Mouse (Mus musculus) CH12.LX (cell line): Measurements from ENCODE around the gene Paox.

ENCODE experiments used
- CTCF ChIP-seq, 2 experiments: IDR thresholded peaks in 1 of 2; conservative IDR thresholded peaks in 1 of 2; 2 replicates each; pipeline ENCODE4 v1.5.1; 2011 to 2012; ENCODE audit warnings: low read depth in 2 of 2, low read length in 2 of 2, improper control_type of control experiment in 1 of 2, inconsistent platforms in 1 of 2, mild to moderate bottlenecking in 1 of 2, moderate library complexity in 1 of 2
- E2F4 ChIP-seq: IDR thresholded peaks from 2 replicates; pipeline ENCODE4 v1.6.1; 2011; ENCODE audit warnings: low read depth, low read length, improper control_type of control experiment; ENCODE audit not compliant: insufficient replicate concordance
- ELF1 ChIP-seq: IDR thresholded peaks from 2 replicates; pipeline ENCODE4 v1.6.1; 2014; ENCODE audit warnings: low read depth, mild to moderate bottlenecking, inconsistent platforms, low read length, improper control_type of control experiment
- EP300 ChIP-seq: IDR thresholded peaks from 2 replicates; pipeline ENCODE4 v1.6.1; 2011; ENCODE audit warnings: low read length, improper control_type of control experiment
- GABPA ChIP-seq: IDR thresholded peaks from 2 replicates; pipeline ENCODE4 v1.6.1; 2012; ENCODE audit warnings: low read depth, low read length, improper control_type of control experiment, inconsistent platforms; ENCODE audit not compliant: insufficient replicate concordance
- JUND ChIP-seq: conservative IDR thresholded peaks from 2 replicates; pipeline ENCODE4 v1.6.1; 2011; ENCODE audit warnings: low read depth, low read length, improper control_type of control experiment
- MAFK ChIP-seq: IDR thresholded peaks from 2 replicates; pipeline ENCODE4 v1.6.1; 2011; ENCODE audit warnings: low read length, improper control_type of control experiment; ENCODE audit not compliant: insufficient replicate concordance
- MAZ ChIP-seq: IDR thresholded peaks from 2 replicates; pipeline ENCODE4 v1.6.1; 2012; ENCODE audit warnings: low read depth, mild to moderate bottlenecking, inconsistent platforms, low read length, improper control_type of control experiment, moderate library complexity
- NELFE ChIP-seq: IDR thresholded peaks from 2 replicates; pipeline ENCODE4 v1.6.1; 2011; ENCODE audit warnings: low read depth, low read length, improper control_type of control experiment
- POLR2A ChIP-seq: IDR thresholded peaks from 2 replicates; pipeline ENCODE4 v1.6.1; 2011; ENCODE audit warnings: low read depth, mild to moderate bottlenecking, improper control_type of control experiment, low read length
- POLR2AphosphoS2 ChIP-seq: IDR thresholded peaks from 2 replicates; pipeline ENCODE4 v1.6.1; 2011; ENCODE audit warnings: low read depth, low read length, improper control_type of control experiment
- RAD21 ChIP-seq: IDR thresholded peaks from 2 replicates; pipeline ENCODE4 v1.6.1; 2011; ENCODE audit warnings: low read depth, mild to moderate bottlenecking, low read length, improper control_type of control experiment, moderate library complexity
- SIN3A ChIP-seq: IDR thresholded peaks from 2 replicates; pipeline ENCODE4 v1.6.1; 2012; ENCODE audit warnings: low read length, improper control_type of control experiment, inconsistent platforms

DNA sequence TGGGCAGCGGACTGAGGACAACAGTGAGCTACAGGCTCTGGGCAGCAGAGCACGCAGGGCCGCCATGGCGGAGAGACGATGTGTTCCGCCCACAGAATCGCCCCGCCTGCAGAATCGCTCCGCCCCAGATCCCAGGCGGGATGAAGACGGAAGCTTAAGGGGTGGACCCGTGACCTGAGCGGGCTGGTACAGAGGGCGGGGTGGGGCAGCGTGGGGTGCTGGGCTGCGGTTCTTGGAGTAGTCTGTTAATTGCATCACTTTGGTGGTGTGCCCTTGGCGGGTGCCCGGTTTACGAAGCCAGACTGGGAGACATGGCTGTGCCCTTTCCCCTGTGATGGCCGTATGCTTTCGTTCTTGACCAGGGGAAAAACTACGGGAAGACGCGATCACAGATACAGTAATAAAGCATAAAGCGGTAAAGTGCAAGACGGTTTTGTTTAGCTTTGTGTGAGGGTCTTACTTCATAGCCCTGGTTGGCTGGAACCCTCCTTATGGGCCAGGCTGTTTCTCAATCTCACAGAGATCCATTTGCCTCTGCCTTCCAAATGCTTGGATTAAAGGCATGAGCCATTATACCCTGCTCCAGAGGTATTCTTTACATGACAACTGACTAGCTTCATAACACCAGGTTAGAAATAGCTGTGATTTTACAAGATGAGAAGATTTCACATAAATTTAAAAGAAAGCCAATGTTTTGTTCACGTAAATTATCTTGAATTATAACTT lies 893 bp downstream of the Paox start, which contains the start of gene Echs1:
- TF ChIP-seq CTCF (conservative IDR thresholded peaks at IDR 0.05 in 1 of 2, IDR thresholded peaks at IDR 0.05 in 1 of 2; ENCODE audit: low read depth in 2 of 2, low read length in 2 of 2): no peak
- TF ChIP-seq GABPA: no peak
- no peak for TF ChIP-seq EP300
- TF ChIP-seq POLR2A: peak; percentile 86
- no peak for TF ChIP-seq JUND
- TF ChIP-seq MAFK: no peak
- peak; percentile 77 for TF ChIP-seq ELF1
- TF ChIP-seq MAZ: peak; percentile 82; the same call in 1 of the 2 replicates
- TF ChIP-seq E2F4: no peak
- TF ChIP-seq POLR2AphosphoS2: no peak; the same call in 1 of the 2 replicates
- no peak for TF ChIP-seq RAD21
- TF ChIP-seq NELFE: peak; percentile 89
- TF ChIP-seq SIN3A: peak; percentile 43; the same call in 1 of the 2 replicates
